Mouse (Mus musculus): ENCODE measurements around the gene Fam13a. TPM values are rescaled to one million over a fixed set of nuclear protein-coding genes. Genes with fewer than 3 reads are reported as not detected.

The Fam13a gene
- polyA plus RNA-seq, 1 experiment from 2014 or later, result 8.0 TPM

- 92% methylated on average over 2 of the region's 2 CpGs for WGBS
- DNase-seq (ENCODE audit: low spot score) (no peak), ATAC-seq (ENCODE audit: low FRiP score, low TSS enrichment) (no peak)
- H3K9ac ChIP-seq (ENCODE audit: low read length), result no peak overlapping the region
- no peak for TF ChIP-seq EP300 (optimal IDR thresholded peaks at IDR 0.05)
- TF ChIP-seq CTCF (IDR thresholded peaks at IDR 0.05; ENCODE audit: low read depth), result no peak
- no peaks in the 10 kb centered on the region for H3K27me3 ChIP-seq (ENCODE audit: control insufficient read depth, insufficient read depth, low read length)
- H3K27ac ChIP-seq (replicated peaks), result no peak overlapping the region
- no peak overlapping the region for H3K4me3 ChIP-seq (ENCODE audit: low read depth, low read length)
- no peak overlapping the region for H3K4me2 ChIP-seq (replicated peaks; ENCODE audit: low read depth)
- no peaks in the 10 kb centered on the region for H3K4me1 ChIP-seq (replicated peaks; ENCODE audit: control insufficient read depth, insufficient read depth)
- H3K9me3 ChIP-seq (ENCODE audit: control insufficient read depth, low read length), result no peaks in the 10 kb centered on the region
- no peaks in the 10 kb centered on the region for H3K36me3 ChIP-seq (ENCODE audit: control insufficient read depth, insufficient read depth, low read length)
These were observed 82.1 kb downstream of the Fam13a start for GRCm38 (mm10) chr6:58942276-58942675.

GRCm38 (mm10) chr6:58937726-58938125 is 86.6 kb downstream of the Fam13a start:
- DNase-seq (ENCODE audit: low spot score) (no peak), ATAC-seq (ENCODE audit: low FRiP score, low TSS enrichment) (no peak)
- Histone ChIP-seq H3K36me3 (ENCODE audit: control insufficient read depth, insufficient read depth, low read length) (no peaks in the 10 kb centered on the region), H3K4me3 (ENCODE audit: low read depth, low read length) (no peak overlapping the region), H3K4me1 (replicated peaks; ENCODE audit: control insufficient read depth, insufficient read depth) (no peaks in the 10 kb centered on the region), H3K4me2 (replicated peaks; ENCODE audit: low read depth) (no peak overlapping the region), H3K27ac (replicated peaks) (no peak overlapping the region), H3K9ac (ENCODE audit: low read length) (no peak overlapping the region), H3K27me3 (ENCODE audit: control insufficient read depth, insufficient read depth, low read length) (no peaks in the 10 kb centered on the region), H3K9me3 (ENCODE audit: control insufficient read depth, low read length) (no peaks in the 10 kb centered on the region)
- no peak for TF ChIP-seq CTCF (IDR thresholded peaks at IDR 0.05; ENCODE audit: low read depth)
- TF ChIP-seq EP300 (optimal IDR thresholded peaks at IDR 0.05), result no peak

- H3K27ac ChIP-seq (replicated peaks), result no peak overlapping the region
- H3K9ac ChIP-seq (ENCODE audit: low read length), result no peak overlapping the region
- H3K4me1 ChIP-seq (replicated peaks; ENCODE audit: control insufficient read depth, insufficient read depth), result no peaks in the 10 kb centered on the region
- no peak overlapping the region for H3K4me3 ChIP-seq (ENCODE audit: low read depth, low read length)
- TF ChIP-seq CTCF (IDR thresholded peaks at IDR 0.05; ENCODE audit: low read depth) (no peak), EP300 (optimal IDR thresholded peaks at IDR 0.05) (no peak)
- ATAC-seq (ENCODE audit: low FRiP score, low TSS enrichment), result no peak
- WGBS, result 60% methylated on average over 4 of the region's 4 CpGs
- H3K4me2 ChIP-seq (replicated peaks; ENCODE audit: low read depth), result no peak overlapping the region
- H3K27me3 ChIP-seq (ENCODE audit: control insufficient read depth, insufficient read depth, low read length), result no peaks in the 10 kb centered on the region
- no peaks in the 10 kb centered on the region for H3K36me3 ChIP-seq (ENCODE audit: control insufficient read depth, insufficient read depth, low read length)
- H3K9me3 ChIP-seq (ENCODE audit: control insufficient read depth, low read length), result no peaks in the 10 kb centered on the region
- DNase-seq (ENCODE audit: low spot score), result no peak
These were observed 90.2 kb downstream of the Fam13a start for GRCm38 (mm10) chr6:58934144-58934543.

- TF ChIP-seq CTCF (IDR thresholded peaks at IDR 0.05; ENCODE audit: low read depth), result no peak
- TF ChIP-seq EP300 (optimal IDR thresholded peaks at IDR 0.05), result no peak
- DNase-seq (ENCODE audit: low spot score), result no peak
These were observed 91.0 kb downstream of the Fam13a start for GRCm38 (mm10) chr6:58933189-58933913.

GRCm38 (mm10) chr6:58932515-58933188 is 91.7 kb downstream of the Fam13a start:
- H3K9me3 ChIP-seq (ENCODE audit: control insufficient read depth, low read length), result no peaks in the 10 kb centered on the region
- no peak overlapping the region for H3K9ac ChIP-seq (ENCODE audit: low read length)
- no peaks in the 10 kb centered on the region for H3K4me1 ChIP-seq (replicated peaks; ENCODE audit: control insufficient read depth, insufficient read depth)
- 76% methylated on average over 12 of the region's 12 CpGs for WGBS
- ATAC-seq (ENCODE audit: low FRiP score, low TSS enrichment), result no peak
- H3K4me3 ChIP-seq (ENCODE audit: low read depth, low read length), result no peak overlapping the region
- H3K27ac ChIP-seq (replicated peaks), result no peak overlapping the region
- no peak for DNase-seq (ENCODE audit: low spot score)
- TF ChIP-seq EP300 (optimal IDR thresholded peaks at IDR 0.05) (no peak), CTCF (IDR thresholded peaks at IDR 0.05; ENCODE audit: low read depth) (no peak)
- no peaks in the 10 kb centered on the region for H3K36me3 ChIP-seq (ENCODE audit: control insufficient read depth, insufficient read depth, low read length)
- no peaks in the 10 kb centered on the region for H3K27me3 ChIP-seq (ENCODE audit: control insufficient read depth, insufficient read depth, low read length)
- no peak overlapping the region for H3K4me2 ChIP-seq (replicated peaks; ENCODE audit: low read depth)

More at GRCm38 (mm10) chr6:58933189-58933913, 91.0 kb downstream of the Fam13a start:
- no peak overlapping the region for H3K27ac ChIP-seq (replicated peaks)
- H3K9me3 ChIP-seq (ENCODE audit: control insufficient read depth, low read length), result no peaks in the 10 kb centered on the region
- no peak overlapping the region for H3K4me3 ChIP-seq (ENCODE audit: low read depth, low read length)
- H3K9ac ChIP-seq (ENCODE audit: low read length), result no peak overlapping the region
- ATAC-seq (ENCODE audit: low FRiP score, low TSS enrichment), result no peak
- WGBS, result 61% methylated on average over 6 of the region's 6 CpGs
- H3K27me3 ChIP-seq (ENCODE audit: control insufficient read depth, insufficient read depth, low read length), result no peaks in the 10 kb centered on the region
- no peak overlapping the region for H3K4me2 ChIP-seq (replicated peaks; ENCODE audit: low read depth)
- H3K36me3 ChIP-seq (ENCODE audit: control insufficient read depth, insufficient read depth, low read length), result no peaks in the 10 kb centered on the region
- no peaks in the 10 kb centered on the region for H3K4me1 ChIP-seq (replicated peaks; ENCODE audit: control insufficient read depth, insufficient read depth)

- Histone ChIP-seq H3K27me3 (ENCODE audit: control insufficient read depth, insufficient read depth, low read length) (no peaks in the 10 kb centered on the region), H3K4me2 (replicated peaks; ENCODE audit: low read depth) (no peak overlapping the region), H3K4me3 (ENCODE audit: low read depth, low read length) (no peak overlapping the region), H3K36me3 (ENCODE audit: control insufficient read depth, insufficient read depth, low read length) (no peaks in the 10 kb centered on the region), H3K27ac (replicated peaks) (no peak overlapping the region), H3K4me1 (replicated peaks; ENCODE audit: control insufficient read depth, insufficient read depth) (no peaks in the 10 kb centered on the region), H3K9me3 (ENCODE audit: control insufficient read depth, low read length) (no peaks in the 10 kb centered on the region), H3K9ac (ENCODE audit: low read length) (no peak overlapping the region)
- TF ChIP-seq CTCF (IDR thresholded peaks at IDR 0.05; ENCODE audit: low read depth), result no peak
- TF ChIP-seq EP300 (optimal IDR thresholded peaks at IDR 0.05), result no peak
- ATAC-seq (ENCODE audit: low FRiP score, low TSS enrichment) (no peak), DNase-seq (ENCODE audit: low spot score) (no peak)
- WGBS, result 65% methylated on average over 4 of the region's 4 CpGs
These were observed 93.2 kb downstream of the Fam13a start for GRCm38 (mm10) chr6:58931149-58931548.

Data from stomach, postnatal 0 days (tissue).